Mouse (Mus musculus): Measurements from ENCODE around the gene Vwa8.
"Not testable (repeated sequence)": the region's sequence is repeated elsewhere in the genome, so short reads cannot be mapped to it uniquely, and the experiment has no call there.

Vwa8 gene

DNA sequence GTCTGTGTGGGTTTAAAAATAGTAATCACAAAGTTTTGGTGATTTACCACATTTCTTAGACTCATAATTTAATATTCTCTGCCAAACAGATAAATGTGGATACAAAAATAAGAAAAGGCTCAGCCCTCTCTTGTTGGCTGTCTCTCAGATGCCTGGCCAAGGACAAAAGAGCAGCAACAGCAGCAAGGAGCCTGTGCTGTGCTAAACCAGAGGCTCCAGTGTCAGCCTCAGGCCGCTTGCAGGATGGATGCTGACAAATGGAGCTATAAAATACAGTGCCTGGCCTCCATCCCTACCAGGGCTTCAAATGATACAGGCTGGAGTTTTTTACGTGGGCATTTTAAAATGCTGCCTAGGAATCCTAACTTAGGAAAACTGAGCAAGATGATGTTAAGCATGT, 134.3 kb downstream of the Vwa8 start:
- CTCF ChIA-PET: no interaction called here

DNA sequence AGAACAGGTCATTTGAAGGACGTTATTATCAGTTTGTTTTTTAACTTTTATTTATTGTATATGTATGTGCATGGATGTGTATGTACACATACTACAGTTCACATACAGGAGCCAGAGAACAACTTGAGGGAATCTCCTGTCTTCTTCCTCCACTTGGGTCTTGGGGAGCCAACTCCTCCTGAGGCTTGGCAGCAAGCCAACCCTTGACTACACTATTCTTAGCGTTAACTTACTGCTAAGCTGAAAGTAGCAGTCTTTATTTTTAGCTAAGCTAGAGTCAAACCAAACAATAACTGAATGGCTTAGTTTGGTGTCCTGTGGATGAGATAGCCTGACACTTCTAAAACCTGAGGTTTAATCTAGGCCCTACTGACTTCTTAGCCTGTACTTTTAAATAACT, 135.4 kb downstream of the Vwa8 start:
- CTCF ChIA-PET: no interaction called here

DNA sequence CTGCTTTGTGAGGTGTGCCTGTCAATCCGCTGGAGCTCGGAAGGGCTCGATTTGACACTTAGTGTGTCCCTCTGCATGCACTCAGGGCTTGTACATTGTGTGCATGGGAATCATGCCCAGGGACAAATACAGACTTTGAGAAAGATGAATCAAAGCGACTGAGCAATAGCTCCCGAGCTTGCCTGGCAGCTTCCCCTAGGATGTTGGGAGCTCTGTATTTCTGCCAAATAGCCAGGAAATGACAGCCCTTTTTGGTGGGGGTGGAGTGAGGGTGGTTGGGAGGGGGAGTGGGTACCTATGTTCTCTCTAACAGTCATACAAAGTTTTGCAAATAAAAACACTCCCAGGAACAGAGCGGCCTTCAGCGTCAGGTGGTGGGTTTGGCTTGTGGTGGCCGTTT, 138.7 kb downstream of the Vwa8 start:
- CTCF ChIA-PET: no interaction called here

DNA sequence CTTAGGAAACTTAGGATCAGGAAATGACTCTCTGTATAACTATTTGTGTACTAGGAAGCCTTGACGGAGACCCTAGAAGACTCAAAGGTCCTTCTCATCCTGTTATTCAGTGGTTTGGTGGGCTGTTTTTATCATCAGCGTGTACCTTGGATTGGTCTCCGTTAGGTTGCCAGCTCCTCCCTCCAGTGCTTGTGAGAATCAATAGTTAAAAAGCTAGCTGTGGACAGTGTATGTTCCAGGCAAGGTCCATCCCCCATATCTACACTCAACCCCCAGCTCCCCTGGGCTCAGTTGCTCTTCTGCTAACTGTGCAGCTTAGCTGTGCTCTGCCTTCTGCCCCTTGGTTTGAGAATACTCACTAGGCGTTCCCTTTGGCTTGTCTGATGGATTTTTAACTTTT, 143.6 kb downstream of the Vwa8 start:
- CTCF ChIA-PET: no interaction called here

DNA sequence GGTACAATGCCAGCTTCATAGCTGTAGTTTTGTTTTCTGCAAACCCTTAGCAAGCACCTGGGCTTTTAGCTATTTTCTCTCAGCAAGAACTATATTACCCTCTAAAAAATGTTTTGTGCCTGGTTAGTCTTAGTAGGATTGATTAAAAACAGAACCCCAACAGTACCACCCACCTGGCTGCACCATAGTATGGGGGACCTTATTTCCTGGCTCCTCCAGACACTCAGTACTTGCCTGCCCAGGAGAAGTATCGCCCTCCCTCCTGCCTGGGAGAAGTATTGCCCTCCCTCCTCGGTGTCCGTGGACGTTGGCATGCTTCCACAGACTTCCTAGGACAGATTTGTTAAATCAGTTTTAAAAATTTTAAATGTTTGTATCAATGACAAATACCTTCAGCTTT, 144.7 kb downstream of the Vwa8 start:
- CTCF ChIA-PET: no interaction called here

DNA sequence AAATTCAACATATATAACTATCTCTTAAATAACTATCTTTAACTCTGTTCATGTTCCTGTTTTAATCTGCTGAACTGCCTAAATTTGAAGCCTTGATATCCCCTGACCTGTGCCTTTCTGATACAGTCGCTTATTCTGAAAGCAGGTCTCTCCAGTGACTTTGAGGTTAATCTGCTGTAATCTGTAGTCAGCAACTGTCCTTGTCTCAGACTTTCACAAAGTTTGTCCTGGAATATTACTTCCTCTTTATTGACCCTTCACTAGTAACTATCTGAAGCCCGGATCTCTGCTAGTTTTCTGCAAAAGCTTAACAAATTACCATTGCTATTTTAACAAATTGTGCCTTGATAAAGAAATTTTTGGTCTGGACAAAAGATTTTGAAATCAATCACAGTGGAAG, 147.5 kb downstream of the Vwa8 start:
- CTCF ChIA-PET: no interaction called here

DNA sequence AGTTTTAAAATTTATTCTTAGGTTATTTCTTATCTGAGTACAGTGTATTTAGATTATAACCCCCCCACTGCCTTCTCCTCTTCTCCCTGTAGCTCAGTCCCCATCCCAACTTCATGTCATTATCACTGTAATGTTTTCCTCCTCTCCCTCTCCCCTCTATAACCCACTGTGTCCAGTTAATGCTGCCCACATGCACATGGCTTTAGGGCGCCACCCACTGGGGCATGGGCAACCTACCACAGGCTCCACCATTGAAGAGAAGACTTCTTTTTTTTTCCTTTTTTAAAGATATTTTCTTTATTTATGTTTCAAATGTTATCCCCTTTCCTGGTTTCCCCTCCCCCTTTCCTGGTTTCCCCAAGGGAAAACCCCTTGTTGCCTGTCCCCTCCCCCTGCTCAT, 154.7 kb downstream of the Vwa8 start:
- CTCF ChIA-PET: no interaction called here

DNA sequence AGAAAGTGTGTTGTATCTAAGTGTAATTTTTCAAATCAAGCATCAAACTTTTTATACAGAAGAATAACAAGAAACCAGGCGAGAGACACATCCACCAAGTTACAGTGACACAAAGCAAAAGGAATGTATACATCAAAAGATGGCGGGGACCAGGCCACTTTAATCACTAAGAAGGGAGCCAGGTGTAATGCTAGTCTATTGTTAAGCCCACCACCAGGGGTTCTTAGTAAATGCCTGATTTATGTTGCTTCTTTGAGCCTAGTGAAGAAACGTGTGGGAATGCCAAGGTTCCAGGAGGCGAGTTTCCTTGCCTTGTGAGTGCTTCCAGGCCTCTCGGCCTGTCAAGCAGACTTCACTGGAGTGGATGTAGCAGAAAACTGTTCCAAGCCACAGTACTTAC, 168.9 kb downstream of the Vwa8 start:
- CTCF ChIA-PET: not testable (repeated sequence)

DNA sequence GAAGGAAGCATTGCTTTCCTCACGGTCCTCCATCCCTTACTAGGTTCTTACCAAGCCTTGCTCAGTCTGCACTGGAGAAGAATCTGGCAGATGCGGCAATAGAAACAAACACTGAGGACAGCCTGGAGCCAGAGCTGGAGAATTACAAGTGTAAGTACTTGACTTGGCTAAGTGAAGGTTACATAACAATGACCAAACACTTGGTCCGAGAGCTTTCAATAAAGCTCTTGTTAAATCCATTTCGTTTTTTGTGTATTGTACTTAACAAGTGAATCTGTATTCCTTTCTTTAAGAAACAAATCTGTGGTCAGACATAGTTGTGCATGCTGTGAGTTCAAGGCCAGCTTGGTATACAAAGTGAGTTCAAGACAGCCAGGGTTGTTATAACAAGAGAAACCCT, 169.7 kb downstream of the Vwa8 start:
- CTCF ChIA-PET: no interaction called here

DNA sequence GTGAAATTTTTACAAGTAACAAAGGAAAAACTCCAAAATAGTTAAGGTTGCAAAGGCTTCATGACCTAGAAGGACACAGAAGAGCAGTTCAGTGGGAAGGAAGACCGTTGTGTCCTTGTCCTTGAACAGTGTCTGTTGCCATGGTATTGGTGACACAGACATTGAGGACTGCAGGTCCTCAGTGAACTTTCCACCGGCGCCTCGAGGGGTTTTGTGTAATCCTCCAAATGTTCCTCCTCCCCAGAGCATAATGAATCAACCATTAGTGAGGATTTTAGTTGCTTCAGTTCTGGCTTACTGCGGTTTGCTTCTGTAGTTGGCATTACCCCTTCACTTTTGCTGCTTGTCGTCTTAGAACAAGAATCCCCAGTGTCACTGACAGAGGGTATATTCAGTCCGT, 172.9 kb downstream of the Vwa8 start:
- CTCF ChIA-PET: no interaction called here

DNA sequence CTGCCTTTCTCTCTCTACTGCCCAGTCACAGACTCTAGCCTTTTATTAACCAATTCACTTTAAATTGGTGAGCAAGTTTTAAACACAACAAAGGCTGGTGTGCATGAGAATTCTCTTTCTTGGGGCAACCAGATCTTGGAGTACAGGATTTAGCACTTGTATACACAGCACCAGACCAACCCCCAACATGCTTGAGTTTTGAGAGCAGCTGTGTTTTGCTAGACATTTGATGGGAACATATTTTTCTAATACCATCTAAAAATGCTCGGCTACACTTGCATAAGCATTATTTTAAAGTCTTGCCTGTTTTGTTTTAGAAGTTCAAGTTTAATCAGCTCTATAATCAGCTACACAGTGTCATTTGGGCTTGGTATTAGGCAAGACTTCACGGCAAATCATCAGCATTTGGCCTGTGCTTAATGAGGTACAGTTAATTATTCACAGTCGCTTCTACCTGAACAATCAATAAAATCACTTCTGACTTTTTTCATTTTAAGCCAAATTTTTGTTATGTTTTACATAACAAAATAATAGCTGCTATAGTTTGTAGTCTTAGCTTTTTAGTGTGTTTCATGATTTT, 180.2 kb downstream of the Vwa8 start:
- CTCF ChIA-PET: no interaction called here

DNA sequence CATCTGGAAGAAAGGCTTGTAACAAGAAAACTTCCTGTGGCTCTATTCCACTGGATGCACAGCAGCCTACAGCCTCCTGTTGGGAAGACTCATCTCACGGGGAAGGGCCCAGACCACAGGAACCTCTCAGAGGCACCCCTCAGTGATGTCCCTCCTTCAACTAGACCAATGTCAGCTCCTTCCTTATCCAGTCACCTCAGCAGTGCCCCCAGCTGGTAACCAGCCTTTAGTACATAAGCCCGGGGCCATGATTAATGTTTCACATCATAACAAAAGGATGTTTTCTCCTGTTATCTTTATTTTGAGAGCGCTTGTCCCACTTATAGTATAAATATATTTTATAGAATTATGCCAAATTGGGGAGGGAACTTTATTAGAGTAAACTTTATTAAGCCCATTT, 181.9 kb downstream of the Vwa8 start:
- CTCF ChIA-PET: interaction anchor here (1.5 kb wide), 1 partner anchor 361 kb away, joined by 3 read pairs; no protein-coding TSS in a partner anchor

DNA sequence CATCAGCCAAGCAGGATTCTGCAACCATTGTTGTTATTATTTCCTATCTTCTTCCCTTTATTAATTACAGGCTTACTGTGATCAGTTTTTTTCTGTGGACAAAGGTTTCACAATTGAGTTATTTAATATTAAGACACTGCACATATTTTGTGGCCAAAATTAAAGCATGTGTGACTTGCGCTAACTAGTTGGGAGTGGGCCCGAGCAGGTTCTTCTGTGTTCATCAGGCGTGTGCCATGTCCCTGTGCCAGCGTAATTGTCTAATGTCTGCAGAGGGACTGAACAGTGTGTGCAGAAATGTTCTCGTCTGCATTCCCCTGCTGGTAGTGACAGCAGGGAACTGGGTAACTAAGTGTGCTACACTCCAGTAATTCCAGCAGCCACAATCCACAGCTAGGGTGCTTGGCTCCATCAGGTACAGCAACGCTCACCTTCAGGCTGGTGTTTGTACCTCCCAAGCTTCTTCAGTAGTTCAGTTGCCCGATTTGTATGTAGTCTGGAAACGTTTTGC, 182.4 kb downstream of the Vwa8 start:
- CTCF ChIA-PET: interaction anchor here (1.5 kb wide), 1 partner anchor 362 kb away, joined by 3 read pairs; no protein-coding TSS in a partner anchor

DNA sequence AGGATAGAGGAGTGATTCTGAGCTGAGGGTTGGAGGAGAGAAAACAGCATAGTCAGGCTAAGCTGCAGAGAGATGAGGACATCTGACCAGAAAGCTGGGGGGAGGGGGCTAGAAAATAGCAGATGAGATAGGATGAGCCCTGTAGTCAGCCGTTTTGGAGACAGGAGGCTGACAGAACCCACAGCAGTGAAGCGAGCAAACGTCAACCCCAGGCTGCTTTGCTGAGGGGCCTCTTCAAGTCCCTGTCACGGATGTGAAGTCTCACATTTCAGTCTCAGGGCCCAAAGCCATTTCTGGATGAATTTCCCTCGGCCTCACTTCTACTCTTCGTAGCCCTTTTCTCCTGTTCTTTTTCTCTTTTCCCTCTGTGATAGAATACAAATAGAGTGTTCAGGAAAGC, 184.5 kb downstream of the Vwa8 start:
- CTCF ChIA-PET: no interaction called here

DNA sequence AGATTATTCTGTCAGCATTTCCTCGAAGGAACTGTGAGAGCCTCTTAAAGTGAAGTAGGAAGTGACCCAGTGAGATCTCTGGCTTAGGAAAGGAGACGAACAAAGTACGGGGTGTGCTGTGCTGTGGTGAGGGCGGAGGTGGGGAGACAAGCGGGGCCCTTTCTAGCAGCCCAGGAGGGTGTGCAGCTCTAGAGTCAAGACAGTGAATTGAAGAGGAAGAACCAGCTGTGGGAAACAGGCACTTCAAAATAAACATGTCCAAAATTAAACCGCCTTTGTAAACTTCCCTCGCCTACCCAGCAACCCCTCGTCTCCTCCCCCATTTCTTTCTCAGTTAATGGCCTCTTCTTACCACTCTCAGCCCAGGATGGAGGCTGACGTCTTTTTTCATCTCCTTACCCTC, 185.7 kb downstream of the Vwa8 start:
- CTCF ChIA-PET: no interaction called here

DNA sequence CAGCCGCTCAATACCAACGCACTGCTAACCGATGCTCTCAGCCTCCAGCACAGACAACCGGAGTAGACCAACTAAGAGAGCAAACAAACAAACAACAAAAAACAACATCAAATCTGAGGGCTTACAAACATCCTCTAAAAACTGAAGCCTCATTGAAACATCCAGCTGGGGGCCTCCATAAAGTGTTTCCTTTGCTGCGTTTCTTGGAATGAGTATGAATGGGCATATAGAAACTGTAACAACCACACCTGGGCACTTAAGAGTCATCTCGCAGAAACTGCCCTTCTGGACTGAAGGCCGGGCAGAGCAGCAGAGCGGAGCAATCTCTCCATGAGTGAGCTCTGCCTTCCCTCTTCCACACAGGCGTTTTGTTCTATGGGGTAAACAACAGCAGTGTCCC, 186.7 kb downstream of the Vwa8 start:
- CTCF ChIA-PET: interaction anchor here (0.6 kb wide), 1 partner anchor 100 kb away, joined by 3 read pairs; no protein-coding TSS in a partner anchor

DNA sequence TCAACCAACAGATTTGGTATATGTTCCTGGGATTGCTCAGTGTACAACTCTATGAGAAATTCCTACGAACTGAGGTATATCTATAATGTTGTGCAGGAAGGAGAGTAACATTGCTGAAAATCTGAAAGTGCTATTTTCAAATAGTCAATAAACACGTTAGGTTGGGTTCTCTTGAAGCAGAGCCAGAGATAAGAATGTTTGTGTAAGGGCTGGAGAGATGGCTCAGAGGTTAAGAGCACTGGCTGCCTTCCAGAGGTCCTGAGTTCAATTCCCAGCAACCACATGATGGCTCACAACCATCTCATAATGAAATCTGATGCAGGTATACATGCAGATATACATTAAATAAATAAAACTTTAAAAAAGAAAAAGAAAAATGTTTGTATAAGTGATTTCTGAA, 198.3 kb downstream of the Vwa8 start:
- CTCF ChIA-PET: no interaction called here

DNA sequence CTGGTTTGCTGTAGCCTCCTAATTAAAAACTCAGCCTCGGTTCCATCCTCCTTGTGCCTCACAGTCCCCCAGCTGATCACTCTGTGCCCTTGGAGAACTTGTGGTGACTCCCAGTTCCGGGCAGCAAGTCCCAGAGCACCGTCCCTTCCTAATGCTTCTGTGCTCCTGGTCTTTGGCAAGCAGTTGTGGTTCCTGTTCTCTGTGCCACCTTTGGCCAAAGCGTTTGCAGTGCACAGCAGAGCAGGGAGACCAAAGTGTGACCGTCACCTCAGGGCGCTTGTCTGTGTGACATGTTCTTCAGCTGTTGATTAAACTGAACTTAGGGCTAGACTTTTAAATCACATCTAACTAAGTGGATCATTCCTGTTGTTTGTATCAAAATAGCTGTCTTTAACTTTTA, 199.1 kb downstream of the Vwa8 start:
- CTCF ChIA-PET: no interaction called here

DNA sequence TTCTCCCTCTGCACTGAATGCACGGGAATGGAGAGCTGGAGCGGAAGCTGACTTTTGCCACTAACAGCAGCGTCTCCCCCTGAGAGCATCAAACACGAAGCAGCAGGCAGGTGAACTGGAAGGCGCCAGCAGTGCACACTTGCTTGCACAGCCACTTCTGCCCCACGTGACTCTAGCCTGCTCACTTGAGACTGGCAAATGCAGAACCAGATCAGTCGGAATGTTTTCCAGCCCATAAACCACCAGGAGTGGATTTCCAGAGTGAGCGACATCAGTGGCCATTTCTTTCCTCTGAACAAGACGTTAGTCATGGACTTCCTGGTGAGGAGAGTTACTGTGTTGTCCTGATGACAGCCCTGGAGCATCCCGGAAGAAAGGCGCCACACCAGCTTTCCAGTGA, 200.7 kb downstream of the Vwa8 start:
- CTCF ChIA-PET: no interaction called here

DNA sequence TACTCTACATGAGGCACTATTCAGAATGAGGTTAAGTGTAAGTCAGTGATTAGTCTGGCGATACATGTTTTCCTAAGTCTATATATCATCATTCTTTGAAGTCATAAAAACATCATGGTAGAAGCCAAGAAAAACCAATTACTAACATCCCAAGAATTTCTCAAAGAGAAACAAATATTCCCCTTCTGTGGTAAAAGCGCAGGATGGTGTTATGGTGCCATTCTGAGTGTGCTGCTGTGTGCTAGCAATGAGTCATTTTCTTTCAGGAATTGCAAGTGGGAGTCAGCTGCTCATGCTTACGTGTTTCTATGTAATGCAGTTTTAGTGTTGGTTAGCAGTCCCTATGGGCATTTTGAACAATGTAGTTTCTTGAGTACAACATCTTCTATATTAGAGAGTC, 216.8 kb downstream of the Vwa8 start:
- CTCF ChIA-PET: no interaction called here

DNA sequence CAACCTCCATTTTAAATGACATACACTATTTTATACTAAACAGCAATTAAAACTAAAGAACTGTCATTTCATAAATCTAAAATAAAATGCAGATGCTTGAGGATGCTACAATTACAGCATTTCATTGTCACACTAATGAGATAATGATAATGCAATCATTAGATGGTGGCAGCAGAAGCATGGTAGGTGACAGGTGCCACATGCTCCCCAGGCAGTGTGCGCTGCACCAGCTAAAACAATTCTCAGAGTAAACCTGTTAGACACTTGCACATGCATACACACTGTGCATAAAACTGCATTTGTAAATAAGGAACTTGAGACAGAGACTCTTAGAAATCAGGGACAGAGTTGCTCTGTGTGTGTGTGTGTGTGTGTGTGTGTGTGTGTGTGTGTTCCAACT, 220.7 kb downstream of the Vwa8 start:
- CTCF ChIA-PET: no interaction called here

DNA sequence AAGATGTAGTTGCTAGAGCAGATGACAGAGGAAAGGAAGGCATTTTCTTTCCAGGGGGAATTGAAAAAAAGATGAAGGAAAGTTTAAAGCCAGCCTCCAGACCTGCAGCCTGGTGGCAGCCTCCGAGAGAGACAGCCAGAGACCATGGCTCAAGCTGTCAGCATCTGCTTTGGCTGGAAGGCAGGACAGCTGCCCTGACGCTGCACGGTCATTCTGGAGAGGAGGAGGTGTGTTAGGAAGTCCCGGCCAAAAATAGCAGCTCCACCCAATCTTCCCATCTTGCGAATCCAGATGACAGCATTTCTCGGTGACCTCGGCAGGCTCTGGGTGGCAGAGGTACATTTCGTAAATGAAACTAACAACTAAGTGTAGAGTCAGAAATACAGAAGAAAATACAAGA, 225.9 kb downstream of the Vwa8 start:
- CTCF ChIA-PET: interaction anchor here (0.5 kb wide), 1 partner anchor 13 kb away, joined by 5 read pairs; no protein-coding TSS in a partner anchor

DNA sequence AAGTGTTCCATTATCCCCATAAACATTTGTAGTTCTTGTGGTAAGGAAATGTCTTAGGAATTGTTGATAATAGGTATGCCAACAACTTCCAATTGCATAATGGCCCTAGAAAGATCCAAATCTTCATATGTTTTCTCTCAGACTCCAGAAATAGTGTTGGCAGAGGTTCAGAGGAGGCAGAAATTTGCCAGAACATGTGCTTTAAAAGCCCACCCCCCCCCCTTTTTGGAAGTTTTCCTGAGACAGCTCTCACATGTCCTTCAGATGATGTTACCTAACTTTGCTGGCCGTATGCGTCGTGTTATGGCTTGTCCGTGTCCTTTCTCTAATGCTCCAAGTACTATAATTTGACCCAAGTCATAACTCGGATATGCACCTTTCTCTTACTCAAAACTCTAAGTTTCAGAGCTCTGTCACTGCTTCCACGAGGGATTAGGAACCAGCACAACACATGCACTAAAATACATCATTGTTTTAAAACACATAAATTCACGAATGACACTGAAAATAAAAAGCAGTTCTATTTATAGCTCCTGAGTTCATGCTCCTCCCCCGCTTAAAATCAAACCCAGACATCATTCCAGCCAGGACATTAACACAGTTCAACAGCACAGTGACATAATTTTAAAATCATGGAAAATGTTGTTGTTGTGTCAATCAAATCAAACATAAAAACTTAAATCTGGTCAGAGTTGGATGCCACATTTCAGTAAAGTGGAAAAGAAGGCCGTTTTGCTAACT, 227.9 kb downstream of the Vwa8 start:
- CTCF ChIA-PET: no interaction called here

DNA sequence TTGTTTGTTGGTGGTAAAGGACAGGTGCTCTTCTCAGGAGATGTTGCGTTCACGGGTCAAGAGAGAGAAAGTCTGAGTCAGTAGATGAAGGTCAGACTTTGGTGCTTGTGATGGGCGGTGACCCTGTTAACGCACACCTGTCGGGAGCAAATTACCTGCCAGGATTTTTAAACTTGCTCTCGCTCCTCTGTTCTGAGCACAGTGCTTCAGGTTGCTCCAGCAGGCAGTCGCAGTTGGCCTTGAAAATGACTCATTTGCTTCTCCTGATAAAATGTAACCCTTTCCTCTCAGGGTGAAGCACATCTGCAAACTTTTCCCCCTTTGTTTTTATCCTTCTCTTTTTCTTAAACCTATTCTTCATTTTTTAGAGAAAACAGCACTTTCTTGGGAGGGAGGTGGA, 234.7 kb downstream of the Vwa8 start:
- CTCF ChIA-PET: no interaction called here
